In the genomic region with DNA sequence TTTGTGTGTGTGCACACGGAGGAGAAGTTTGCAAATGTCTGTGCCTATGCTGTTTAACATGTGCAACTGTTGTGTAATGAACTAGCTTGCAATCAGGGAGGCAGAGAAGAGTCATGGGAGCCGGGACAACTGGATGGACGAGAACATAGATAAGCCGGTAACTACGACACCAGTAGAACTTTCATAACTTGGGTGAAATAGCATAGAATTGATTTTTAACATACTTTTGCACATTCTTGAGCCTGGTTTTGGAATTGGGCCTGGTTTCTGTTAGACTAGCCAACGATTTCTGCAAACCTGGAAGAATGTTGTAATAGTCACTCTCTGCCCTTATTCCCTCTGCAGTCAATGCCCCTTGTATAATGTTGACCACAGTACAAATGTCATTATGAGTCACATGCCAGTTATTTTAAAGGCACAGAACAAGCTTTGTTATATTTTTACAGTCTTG, we compare ENCODE assay signal across 18 mouse cellular contexts. TPM values are rescaled to one million over a fixed set of nuclear protein-coding genes. Genes with fewer than 3 reads are reported as not detected.
DNase-seq lines count a peak whose midpoint lies in the region; ATAC-seq and TF ChIP-seq lines count a peak whose summit lies in the region.
"Had no signal": no experiment of that assay in that cellular context is flagged by ENCODE, and none has a peak within 500 bp of the region (broad histone marks: within the 10 kb centered on the region; RNA-seq: fewer than 3 reads in every experiment).

No protein-coding gene starts in this region.

- POLR2A ChIA-PET in Patski (lab: Charles Lee) = interaction anchor here (1.0 kb wide), 1 partner anchor 29 kb away, joined by 3 read pairs; no protein-coding TSS in a partner anchor

- 0 out of 2 replicates have a peak overlapping the region, but pooled peaks have one; percentile 30 for H3K27ac ChIP-seq in liver, embryonic 16.5 days (ENCODE audit: low read length)
- H3K27ac ChIP-seq in liver, embryonic 11.5 days (ENCODE audit: low read depth, low read length) = no peak overlapping the region
- H3K27ac ChIP-seq in neural tube, embryonic 15.5 days (replicated peaks) = no peak overlapping the region
- H3K27ac ChIP-seq: embryonic facial prominence, embryonic 12.5 days; forebrain, embryonic 13.5 days; heart, embryonic 15.5 days; hindbrain, embryonic 14.5 days; kidney, postnatal 0 days had no signal

- no peak overlapping the region for H3K4me3 ChIP-seq in liver, embryonic 16.5 days (ENCODE audit: low read depth, low read length)
- H3K4me3 ChIP-seq in liver, embryonic 11.5 days (ENCODE audit: low read depth, low read length) = no peak overlapping the region
- H3K4me3 ChIP-seq in neural tube, embryonic 15.5 days (replicated peaks) = no peak overlapping the region
- H3K4me3 ChIP-seq: embryonic facial prominence, embryonic 12.5 days; forebrain, embryonic 13.5 days; heart, embryonic 15.5 days; megakaryocyte, embryonic 14.5 days had no signal

- H3K27me3 ChIP-seq in liver, embryonic 16.5 days (ENCODE audit: control insufficient read depth, insufficient read depth, low read depth, low read length) = no peaks in the 10 kb centered on the region
- H3K27me3 ChIP-seq in liver, embryonic 11.5 days (replicated peaks; ENCODE audit: control insufficient read depth, insufficient read depth, low read length) = no peaks in the 10 kb centered on the region
- H3K27me3 ChIP-seq in Patski = no peaks in the 10 kb centered on the region
- no peaks in the 10 kb centered on the region for H3K27me3 ChIP-seq in neural tube, embryonic 15.5 days (replicated peaks)
- H3K27me3 ChIP-seq: embryonic facial prominence, embryonic 12.5 days; forebrain, embryonic 13.5 days; heart, embryonic 15.5 days had no signal

- H3K9me3 ChIP-seq in liver, embryonic 16.5 days (replicated peaks; ENCODE audit: control insufficient read depth, low read length) = no peaks in the 10 kb centered on the region
- no peaks in the 10 kb centered on the region for H3K9me3 ChIP-seq in liver, embryonic 11.5 days (ENCODE audit: control insufficient read depth, low read length)
- H3K9me3 ChIP-seq in neural tube, embryonic 15.5 days (replicated peaks) = no peaks in the 10 kb centered on the region
- H3K9me3 ChIP-seq: embryonic facial prominence, embryonic 12.5 days; forebrain, embryonic 13.5 days; heart, embryonic 15.5 days; megakaryocyte, embryonic 14.5 days had no signal

- DNase-seq in liver, embryonic 11.5 days (ENCODE audit: low spot score) = no peak
- DNase-seq in Patski (ENCODE audit: low read depth, low spot score) = peak; percentile 51
- peak; percentile 90 for DNase-seq in gonadal fat pad, adult 2 months (ENCODE audit: low read depth)
- no peak for DNase-seq in cerebellum, adult 9-10 months
- DNase-seq: cerebellum, postnatal 36 days; gastrocnemius, postnatal 10 days had no signal

- in situ Hi-C loops in Patski (cut with MboI; ENCODE audit: low pct_unique_long_range_greater_than_20kb) = no loop called here

- no peak for TF ChIP-seq CTCF in Patski (IDR thresholded peaks at IDR 0.05)

- WGBS in liver, embryonic 16.5 days (ENCODE audit: insufficient replicate concordance) = 51% methylated on average over 6 of the region's 6 CpGs
- 75% methylated on average over 6 of the region's 6 CpGs for WGBS in liver, embryonic 11.5 days
- WGBS in neural tube, embryonic 15.5 days = 92% methylated on average over 6 of the region's 6 CpGs

- peak; percentile 87 for ATAC-seq in liver, embryonic 16.5 days (ENCODE audit: low read depth)
- no peak for ATAC-seq in liver, embryonic 11.5 days (replicated peaks; ENCODE audit: low FRiP score)
- peak; percentile 78 for ATAC-seq in Patski
- ATAC-seq in megakaryocyte progenitor cell, adult 5-6 weeks (replicated peaks; ENCODE audit: poor library complexity) = peak; percentile 57
- ATAC-seq in neural tube, embryonic 15.5 days (ENCODE audit: low FRiP score) = no peak
- no peak for ATAC-seq in inflammation-experienced regulatory T-cells, adult 6 months
- ATAC-seq: forebrain, embryonic 13.5 days had no signal

- H3K9ac ChIP-seq in liver, embryonic 16.5 days (ENCODE audit: low read depth, low read length) = no peak overlapping the region
- H3K9ac ChIP-seq in liver, embryonic 11.5 days (ENCODE audit: low read depth, low read length) = no peak overlapping the region
- H3K9ac ChIP-seq in neural tube, embryonic 15.5 days (replicated peaks) = no peak overlapping the region
- H3K9ac ChIP-seq: embryonic facial prominence, embryonic 12.5 days; forebrain, embryonic 13.5 days; heart, embryonic 15.5 days; hindbrain, embryonic 14.5 days had no signal

- CTCF ChIA-PET in Patski (lab: Charles Lee) = interaction anchor here (1.2 kb wide), 1 partner anchor 137 kb away, joined by 3 read pairs; no protein-coding TSS in a partner anchor

- no peak overlapping the region for H3K4me2 ChIP-seq in liver, embryonic 16.5 days (ENCODE audit: low read depth, low read length)
- H3K4me2 ChIP-seq in liver, embryonic 11.5 days = no peak overlapping the region
- no peak overlapping the region for H3K4me2 ChIP-seq in neural tube, embryonic 15.5 days
- H3K4me2 ChIP-seq: embryonic facial prominence, embryonic 12.5 days; forebrain, embryonic 13.5 days; heart, embryonic 15.5 days; hindbrain, embryonic 14.5 days had no signal

- no peaks in the 10 kb centered on the region; the same call in 1 of the 2 replicates for H3K4me1 ChIP-seq in liver, embryonic 16.5 days (ENCODE audit: control insufficient read depth, low read depth, low read length)
- H3K4me1 ChIP-seq in liver, embryonic 11.5 days (replicated peaks; ENCODE audit: control insufficient read depth, insufficient read depth, low read length) = no peaks in the 10 kb centered on the region
- no peaks in the 10 kb centered on the region for H3K4me1 ChIP-seq in neural tube, embryonic 15.5 days
- H3K4me1 ChIP-seq: embryonic facial prominence, embryonic 12.5 days; forebrain, embryonic 13.5 days; megakaryocyte, embryonic 14.5 days had no signal

- H3K36me3 ChIP-seq in liver, embryonic 16.5 days (ENCODE audit: control insufficient read depth, insufficient read depth) = no peaks in the 10 kb centered on the region
- H3K36me3 ChIP-seq in liver, embryonic 11.5 days (ENCODE audit: control insufficient read depth, insufficient read depth, low read length) = no peaks in the 10 kb centered on the region
- H3K36me3 ChIP-seq in neural tube, embryonic 15.5 days = no peaks in the 10 kb centered on the region
- H3K36me3 ChIP-seq: embryonic facial prominence, embryonic 12.5 days; heart, embryonic 15.5 days had no signal

RNA-seq across cellular contexts. Expression of a gene that starts 17.4 kb away (rescaled TPM):
- polyA plus RNA-seq in liver, embryonic 16.5 days (2015; fragmentation: Nextera tagmentation; extraction: Ambion mirVana) = not detected in 2 replicates
- not detected in 2 replicates for polyA plus RNA-seq in liver, embryonic 11.5 days (2014; fragmentation: Nextera tagmentation; extraction: Ambion mirVana)
- not detected for polyA plus RNA-seq in Patski (2021)
- not detected in 2 replicates for polyA plus RNA-seq in gonadal fat pad, adult 2 months (2012; rRNA removed)
- total RNA-seq in megakaryocyte progenitor cell, adult 5-6 weeks (2015) = not detected in 2 replicates
- not detected in 2 replicates for total RNA-seq in megakaryocyte progenitor cell, adult 5-6 weeks (2017)
- polyA plus RNA-seq in neural tube, embryonic 15.5 days (2015; fragmentation: Nextera tagmentation; extraction: Ambion mirVana) = not detected in 2 replicates
- polyA plus RNA-seq in inflammation-experienced regulatory T-cells, adult 6 months (2017; shearing (Covaris generic)) = not detected
- total RNA-seq: layer of hippocampus, postnatal 10 days had no signal
- polyA plus RNA-seq: embryonic facial prominence, embryonic 12.5 days; forebrain, embryonic 13.5 days; heart, embryonic 15.5 days; hindbrain, embryonic 14.5 days; kidney, postnatal 0 days; small intestine, adult 2 months had no signal

RNA-seq across cellular contexts. Expression of a gene that starts 18.1 kb away (rescaled TPM):
- polyA plus RNA-seq in liver, embryonic 16.5 days (2015; fragmentation: Nextera tagmentation; extraction: Ambion mirVana) = 4.5 TPM in 2 replicates
- polyA plus RNA-seq in liver, embryonic 11.5 days (2014; fragmentation: Nextera tagmentation; extraction: Ambion mirVana) = 4.6 and 4.8 TPM in 2 replicates
- polyA plus RNA-seq in Patski (2021) = 0.04 TPM
- 19.8 and 24.5 TPM in 2 replicates for polyA plus RNA-seq in gonadal fat pad, adult 2 months (2012; rRNA removed)
- not detected in 2 replicates for total RNA-seq in megakaryocyte progenitor cell, adult 5-6 weeks (2015)
- not detected in 2 replicates for total RNA-seq in megakaryocyte progenitor cell, adult 5-6 weeks (2017)
- polyA plus RNA-seq in neural tube, embryonic 15.5 days (2015; fragmentation: Nextera tagmentation; extraction: Ambion mirVana) = 7.2 and 7.3 TPM in 2 replicates
- not detected for polyA plus RNA-seq in inflammation-experienced regulatory T-cells, adult 6 months (2017; shearing (Covaris generic))

Comparison
In these comparisons a context has a peak if more than half of its experiments do, and no peak if none do; other contexts are left out.
1. ATAC-seq: peak in liver, embryonic 16.5 days (single experiment), Patski (single experiment) and megakaryocyte progenitor cell, adult 5-6 weeks (single experiment); none in liver, embryonic 11.5 days (single experiment), neural tube, embryonic 15.5 days (single experiment) and inflammation-experienced regulatory T-cells, adult 6 months (single experiment).
2. DNase-seq: peak in Patski (single experiment) and gonadal fat pad, adult 2 months (single experiment); none in liver, embryonic 11.5 days (single experiment) and cerebellum, adult 9-10 months (single experiment).